In genomic region chr14:112901171-112901570, GRCm38 (mm10) we compare ENCODE assay signal across 24 mouse cellular contexts.
"Had no signal": no experiment of that assay in that cellular context is flagged by ENCODE, and none has a peak within 500 bp of the region (broad histone marks: within the 10 kb centered on the region; RNA-seq: fewer than 3 reads in every experiment).

No protein-coding gene starts in this region.

- H3K36me3 ChIP-seq: heart, embryonic 10.5 days; heart, embryonic 12.5 days; hindbrain, embryonic 13.5 days; hindbrain, embryonic 15.5 days; kidney, embryonic 15.5 days; limb, embryonic 13.5 days; limb, embryonic 15.5 days; liver, embryonic 12.5 days had no signal

- H3K4me3 ChIP-seq: heart, embryonic 10.5 days; heart, embryonic 12.5 days; hindbrain, embryonic 13.5 days; hindbrain, embryonic 15.5 days; kidney, embryonic 15.5 days; limb, embryonic 13.5 days; limb, embryonic 15.5 days; liver, embryonic 12.5 days had no signal

- H3K4me1 ChIP-seq: heart, embryonic 10.5 days; heart, embryonic 12.5 days; hindbrain, embryonic 13.5 days; hindbrain, embryonic 15.5 days; kidney, embryonic 15.5 days; limb, embryonic 13.5 days; limb, embryonic 15.5 days; liver, embryonic 12.5 days had no signal

- DNase-seq: gastrocnemius, postnatal 14 days; gastrocnemius, postnatal 36 days; heart, adult 18-20 months; heart, postnatal 10 days; heart, postnatal 36 days; kidney, adult 11 months; kidney, adult 2 months; kidney, adult 9 months; kidney, postnatal 14 days; kidney, postnatal 36 days; layer of hippocampus, adult 9-11 months; layer of hippocampus, postnatal 36 days; left cerebral cortex, postnatal 4 days had no signal

- H3K9me3 ChIP-seq: heart, embryonic 10.5 days; heart, embryonic 12.5 days; hindbrain, embryonic 13.5 days; hindbrain, embryonic 15.5 days; kidney, embryonic 15.5 days; limb, embryonic 13.5 days; limb, embryonic 15.5 days; liver, embryonic 12.5 days had no signal

- H3K4me2 ChIP-seq: heart, embryonic 12.5 days; hindbrain, embryonic 13.5 days; hindbrain, embryonic 15.5 days; kidney, embryonic 15.5 days; limb, embryonic 13.5 days; limb, embryonic 15.5 days; liver, embryonic 12.5 days had no signal

- H3K27me3 ChIP-seq: heart, embryonic 12.5 days; hindbrain, embryonic 13.5 days; hindbrain, embryonic 15.5 days; kidney, embryonic 15.5 days; limb, embryonic 13.5 days; limb, embryonic 15.5 days; liver, embryonic 12.5 days had no signal

- H3K27ac ChIP-seq: heart, embryonic 10.5 days; hindbrain, embryonic 13.5 days; hindbrain, embryonic 15.5 days; hindbrain, postnatal 0 days; kidney, embryonic 15.5 days; kidney, postnatal 0 days; limb, embryonic 13.5 days; limb, embryonic 15.5 days; liver, embryonic 12.5 days had no signal

- ATAC-seq: hindbrain, postnatal 0 days; intestine, embryonic 16.5 days; liver, embryonic 12.5 days had no signal

- H3K9ac ChIP-seq: heart, embryonic 12.5 days; hindbrain, embryonic 13.5 days; hindbrain, embryonic 15.5 days; kidney, embryonic 15.5 days; limb, embryonic 13.5 days; limb, embryonic 15.5 days; liver, embryonic 12.5 days had no signal
